Mouse (Mus musculus): ENCODE results near the gene Fat4. TPM values are rescaled to one million over a fixed set of nuclear protein-coding genes. Genes with fewer than 3 reads are reported as not detected.

The Fat4 gene
- total RNA-seq, 2 experiments from 2014 or later = 2.0 to 3.6 TPM

DNA sequence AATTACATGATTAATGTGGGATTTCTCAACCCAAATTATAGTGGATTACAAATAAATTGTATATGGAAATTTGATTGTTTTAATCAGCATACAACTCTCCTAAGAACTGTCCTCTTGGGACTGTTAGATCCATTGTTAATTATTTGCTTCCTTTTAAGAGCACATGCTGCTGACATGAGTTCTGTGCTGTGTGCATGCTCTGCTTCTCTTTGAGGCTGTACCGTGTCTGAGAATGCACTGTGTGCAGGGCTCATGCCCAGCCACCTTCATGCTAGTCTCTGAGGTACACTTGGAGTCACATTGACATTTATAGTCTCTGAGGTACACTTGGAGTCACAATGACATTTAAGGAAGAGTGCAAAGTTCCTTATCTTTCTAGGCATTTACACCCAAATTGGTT lies 58.4 kb downstream of the Fat4 start:
- no peak for TF ChIP-seq CTCF (IDR thresholded peaks at IDR 0.05)
- Histone ChIP-seq H3K27ac (no peak overlapping the region), H3K4me3 (no peak overlapping the region)
- intact Hi-C loops (cut with DNase I) = no loop called here
- no peak for DNase-seq

DNA sequence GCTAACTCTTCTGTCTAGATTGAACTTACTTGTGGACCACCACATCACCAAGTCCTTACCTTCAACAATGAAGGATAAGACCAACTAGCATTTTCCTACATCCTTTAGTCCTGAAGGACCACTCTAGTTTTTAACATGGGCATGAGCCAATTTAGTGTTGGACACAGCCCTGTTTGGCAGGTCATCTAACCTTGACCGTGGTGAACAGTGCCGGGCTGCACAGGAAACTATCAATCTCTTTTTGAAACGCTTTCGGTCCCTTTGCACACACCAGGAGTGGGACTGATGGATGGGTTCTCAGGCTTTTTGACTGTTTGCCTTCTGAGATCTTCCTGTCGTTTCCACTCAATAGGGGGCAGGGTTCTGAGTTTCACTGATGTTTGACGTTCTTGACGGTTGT lies 61.0 kb downstream of the Fat4 start:
- no peak for TF ChIP-seq CTCF (IDR thresholded peaks at IDR 0.05)
- DNase-seq = no peak
- no peak overlapping the region for H3K27ac ChIP-seq
- no peak overlapping the region for H3K4me3 ChIP-seq
- intact Hi-C loops (cut with DNase I) = no loop called here

DNA sequence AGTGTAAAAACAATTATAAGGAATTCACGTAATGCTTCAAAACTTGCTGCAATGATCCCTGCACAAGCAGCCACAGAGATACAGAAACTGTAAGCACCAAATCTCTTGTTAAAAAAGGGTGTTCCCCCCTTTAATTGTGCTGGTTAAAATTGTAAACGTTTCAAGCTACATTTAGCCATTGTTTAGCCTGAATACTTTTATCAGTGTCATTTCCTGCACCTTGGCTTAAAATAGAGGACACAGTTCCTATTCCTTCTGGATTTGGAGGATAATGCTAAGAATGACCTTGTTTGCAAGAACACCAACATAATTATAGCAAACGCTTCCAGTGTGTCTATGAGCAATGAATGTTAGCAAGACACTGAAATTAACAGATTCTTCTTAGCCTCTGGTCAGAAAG lies 65.9 kb downstream of the Fat4 start:
- no peak for TF ChIP-seq CTCF (IDR thresholded peaks at IDR 0.05)
- no peak for DNase-seq
- intact Hi-C loops (cut with DNase I) = no loop called here
- Histone ChIP-seq H3K27ac (peak overlapping the region; percentile 58; the same call in 1 of the 2 replicates), H3K4me3 (no peak overlapping the region)

DNA sequence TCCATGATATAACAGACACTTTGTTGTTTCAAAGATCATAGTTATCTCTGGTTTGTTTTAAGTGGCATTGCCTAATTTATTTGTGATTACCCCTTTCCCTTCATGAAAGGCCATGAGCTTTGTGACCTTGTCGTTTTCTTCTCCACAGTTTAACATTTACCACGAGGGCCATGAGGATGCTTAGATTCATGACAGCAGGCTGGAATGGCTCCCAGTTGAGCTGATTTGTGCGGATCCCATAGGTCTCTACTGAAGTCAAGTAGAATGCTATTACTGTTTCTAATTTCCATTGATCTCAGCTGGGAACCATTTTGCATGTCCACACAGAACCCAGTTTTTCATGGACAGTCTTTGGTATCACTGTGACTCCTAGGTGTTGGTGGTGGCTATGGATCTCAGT lies 67.5 kb downstream of the Fat4 start:
- intact Hi-C loops (cut with DNase I) = no loop called here
- no peak overlapping the region for H3K4me3 ChIP-seq
- no peak overlapping the region for H3K27ac ChIP-seq
- no peak for TF ChIP-seq CTCF (IDR thresholded peaks at IDR 0.05)
- DNase-seq = no peak

DNA sequence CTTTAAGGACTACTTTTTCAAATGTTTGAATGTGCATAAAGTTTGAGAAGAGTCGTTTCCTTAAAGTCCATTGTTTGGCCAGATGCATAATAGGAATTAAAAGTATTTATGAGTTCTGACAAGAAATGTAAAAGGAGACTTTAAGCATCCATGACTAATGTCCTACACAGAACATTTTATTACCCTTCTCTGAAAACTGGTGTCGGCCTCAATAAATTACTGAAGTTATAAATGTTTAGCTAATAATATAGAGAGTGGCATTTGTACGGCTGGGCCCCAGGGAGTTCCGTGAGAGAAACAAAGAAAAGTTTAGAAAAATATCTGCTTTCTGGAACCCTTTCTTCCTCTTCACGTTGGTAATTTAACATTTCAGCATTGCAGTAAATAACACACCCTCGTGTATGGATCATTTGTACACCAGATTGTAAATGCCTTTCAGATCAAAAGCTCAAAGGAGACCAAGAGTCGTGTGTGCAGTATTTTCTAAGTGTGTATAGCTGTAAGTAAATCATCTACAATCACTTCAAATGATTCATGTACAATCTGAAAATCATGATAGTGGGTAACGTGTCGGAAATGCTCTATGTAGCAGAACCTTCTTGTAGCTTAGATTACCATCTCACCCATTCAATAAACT lies 69.4 kb downstream of the Fat4 start:
- no peak for TF ChIP-seq CTCF (IDR thresholded peaks at IDR 0.05)
- Histone ChIP-seq H3K4me3 (no peak overlapping the region), H3K27ac (no peak overlapping the region)
- intact Hi-C loops (cut with DNase I) = loop anchor here (5.0 kb wide), 1 partner anchor 69 kb away; the partner anchor contains the start of gene Fat4
- no peak for DNase-seq

DNA sequence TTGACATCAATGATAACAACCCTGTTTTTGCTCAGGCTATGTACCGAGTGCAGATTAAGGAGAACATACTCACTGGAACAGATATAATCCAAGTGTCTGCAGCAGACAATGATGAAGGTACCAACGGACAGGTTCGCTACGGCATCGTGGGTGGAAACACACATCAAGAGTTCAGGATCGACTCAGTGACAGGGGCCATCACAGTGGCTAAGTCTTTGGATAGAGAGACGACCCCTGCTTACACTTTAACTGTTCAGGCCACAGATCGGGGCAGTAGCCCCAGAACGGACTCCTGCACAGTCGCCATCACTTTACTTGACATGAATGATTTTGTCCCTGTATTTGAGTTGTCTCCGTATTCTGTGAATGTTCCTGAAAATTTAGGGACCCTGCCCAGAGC lies 70.4 kb downstream of the Fat4 start:
- no peak for TF ChIP-seq CTCF (IDR thresholded peaks at IDR 0.05)
- H3K27ac ChIP-seq = no peak overlapping the region
- intact Hi-C loops (cut with DNase I) = loop anchor here (5.0 kb wide), 1 partner anchor 70 kb away; the partner anchor contains the start of gene Fat4
- no peak overlapping the region for H3K4me3 ChIP-seq
- DNase-seq = no peak

DNA sequence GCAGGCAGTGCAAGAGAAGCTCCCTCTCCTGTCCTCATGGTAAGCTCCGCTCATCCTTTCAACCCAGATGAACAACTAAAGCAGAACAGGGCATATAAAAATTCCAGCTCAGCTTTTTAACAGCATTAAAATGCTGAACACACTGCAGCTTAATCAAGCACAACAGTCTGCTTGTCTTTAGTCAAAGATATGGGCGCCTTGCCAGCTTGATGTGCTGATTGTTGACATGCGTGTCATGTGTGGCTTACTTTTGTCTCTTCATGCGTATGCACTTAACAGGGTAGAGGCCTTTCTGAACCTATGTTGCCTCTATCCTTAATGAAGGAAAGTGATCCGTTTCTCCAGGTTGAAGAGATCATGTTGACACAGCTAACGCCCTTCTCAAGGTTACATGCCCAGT lies 75.6 kb downstream of the Fat4 start:
- intact Hi-C loops (cut with DNase I) = no loop called here
- no peak for TF ChIP-seq CTCF (IDR thresholded peaks at IDR 0.05)
- Histone ChIP-seq H3K27ac (no peak overlapping the region; the same call in 1 of the 2 replicates), H3K4me3 (no peak overlapping the region)
- no peak for DNase-seq

DNA sequence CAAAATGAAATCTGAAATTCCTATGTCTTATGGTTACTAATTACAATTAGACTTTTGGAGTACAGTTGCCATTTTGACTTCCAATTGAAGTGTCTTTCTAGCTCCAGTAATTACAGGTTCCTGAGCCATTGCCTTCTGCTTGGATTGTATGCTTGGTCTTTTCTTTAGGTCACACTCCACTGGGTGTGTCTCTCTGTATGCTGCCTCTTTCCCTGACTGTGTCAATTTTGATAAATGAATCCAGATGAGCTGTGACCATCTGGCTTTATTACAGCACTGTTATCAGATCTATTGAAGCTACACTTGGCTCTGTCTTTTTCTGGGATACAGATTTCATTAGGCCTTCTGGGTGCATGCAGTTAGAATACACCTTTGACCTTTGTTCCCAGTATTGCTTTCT lies 80.7 kb downstream of the Fat4 start:
- intact Hi-C loops (cut with DNase I) = no loop called here
- no peak for TF ChIP-seq CTCF (IDR thresholded peaks at IDR 0.05)
- Histone ChIP-seq H3K4me3 (no peak overlapping the region), H3K27ac (no peak overlapping the region)
- DNase-seq = no peak

DNA sequence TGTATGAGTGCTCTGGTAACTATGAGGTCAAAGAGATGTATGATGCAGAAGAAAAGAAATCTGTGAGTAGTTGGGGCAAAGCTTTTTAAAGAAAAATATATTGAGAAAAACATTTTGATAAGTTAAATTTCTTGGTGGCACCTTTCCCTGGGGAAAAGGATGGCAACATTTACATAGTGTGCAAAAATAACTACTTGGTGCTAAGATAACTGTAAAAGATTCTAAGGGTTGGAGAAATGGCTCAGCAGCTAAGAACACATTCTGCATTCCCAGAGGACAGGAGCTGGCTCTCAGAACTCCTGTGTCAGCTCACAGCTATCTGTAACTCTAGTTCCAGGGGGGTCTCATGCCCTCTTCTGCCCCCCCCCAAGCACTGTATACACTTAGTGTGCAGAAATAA lies 99.6 kb downstream of the Fat4 start:
- intact Hi-C loops (cut with DNase I) = no loop called here
- no peak for DNase-seq
- no peak for TF ChIP-seq CTCF (IDR thresholded peaks at IDR 0.05)
- no peak overlapping the region for H3K27ac ChIP-seq
- H3K4me3 ChIP-seq = no peak overlapping the region

DNA sequence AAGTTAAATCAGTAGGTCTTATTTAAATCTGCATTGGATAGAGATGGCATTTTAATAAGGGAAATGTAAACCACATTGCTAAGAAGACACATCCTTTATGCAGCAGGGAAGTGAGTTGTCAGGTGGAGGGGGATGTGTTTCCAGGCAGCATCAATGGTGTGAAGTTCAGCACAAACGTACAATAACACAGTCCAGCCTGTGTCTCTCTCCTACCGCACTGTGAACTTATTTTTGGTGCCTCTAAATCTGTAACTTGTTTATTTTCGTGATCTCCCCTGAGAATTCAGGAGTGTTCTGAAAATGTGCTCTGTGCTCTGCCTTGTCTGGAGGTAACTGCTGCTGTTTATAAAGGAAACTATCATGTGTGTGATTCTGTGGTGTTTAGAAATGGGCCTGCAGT lies 102.4 kb downstream of the Fat4 start:
- intact Hi-C loops (cut with DNase I) = no loop called here
- Histone ChIP-seq H3K27ac (no peak overlapping the region), H3K4me3 (no peak overlapping the region)
- DNase-seq = no peak
- no peak for TF ChIP-seq CTCF (IDR thresholded peaks at IDR 0.05)

DNA sequence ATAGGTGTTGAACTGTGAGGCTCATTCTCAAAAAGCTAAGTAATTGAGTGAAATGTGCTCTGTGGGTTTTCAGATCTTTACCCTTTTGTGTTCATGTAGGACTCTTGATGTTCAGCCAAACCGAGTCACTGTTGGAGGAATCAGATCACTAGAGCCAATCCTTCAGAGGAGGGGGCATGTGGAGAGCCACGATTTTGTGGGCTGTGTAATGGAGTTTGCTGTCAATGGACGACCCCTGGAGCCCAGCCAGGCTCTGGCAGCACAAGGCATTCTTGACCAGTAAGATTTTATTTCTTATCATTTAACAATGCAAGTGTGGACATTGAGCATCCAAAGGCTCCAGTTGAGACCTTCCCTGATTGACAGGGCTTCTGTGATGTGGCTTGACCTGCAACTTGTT lies 113.3 kb downstream of the Fat4 start:
- Histone ChIP-seq H3K27ac (no peak overlapping the region), H3K4me3 (no peak overlapping the region)
- no peak for DNase-seq
- TF ChIP-seq CTCF (IDR thresholded peaks at IDR 0.05) = no peak
- intact Hi-C loops (cut with DNase I) = no loop called here

DNA sequence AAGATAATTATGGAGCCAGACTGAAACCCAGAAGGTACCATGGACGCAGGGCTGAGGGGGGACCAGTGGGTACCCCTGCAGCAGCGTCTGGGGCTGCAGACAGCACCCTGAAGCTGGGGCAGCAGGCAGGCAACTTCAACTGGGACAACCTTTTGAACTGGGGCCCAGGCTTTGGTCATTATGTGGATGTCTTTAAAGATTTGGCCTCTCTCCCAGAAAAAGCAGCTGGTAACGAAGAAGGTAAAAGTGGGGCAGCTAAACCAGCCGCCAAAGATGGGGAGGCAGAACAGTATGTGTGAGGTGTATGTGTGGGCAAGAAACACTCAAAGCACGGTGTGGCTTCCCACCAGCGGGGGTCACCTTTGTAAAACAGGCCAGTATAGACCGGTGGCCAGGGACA lies 123.8 kb downstream of the Fat4 start:
- no peak for DNase-seq
- Histone ChIP-seq H3K4me3 (no peak overlapping the region), H3K27ac (no peak overlapping the region)
- intact Hi-C loops (cut with DNase I) = no loop called here
- no peak for TF ChIP-seq CTCF (IDR thresholded peaks at IDR 0.05)

DNA sequence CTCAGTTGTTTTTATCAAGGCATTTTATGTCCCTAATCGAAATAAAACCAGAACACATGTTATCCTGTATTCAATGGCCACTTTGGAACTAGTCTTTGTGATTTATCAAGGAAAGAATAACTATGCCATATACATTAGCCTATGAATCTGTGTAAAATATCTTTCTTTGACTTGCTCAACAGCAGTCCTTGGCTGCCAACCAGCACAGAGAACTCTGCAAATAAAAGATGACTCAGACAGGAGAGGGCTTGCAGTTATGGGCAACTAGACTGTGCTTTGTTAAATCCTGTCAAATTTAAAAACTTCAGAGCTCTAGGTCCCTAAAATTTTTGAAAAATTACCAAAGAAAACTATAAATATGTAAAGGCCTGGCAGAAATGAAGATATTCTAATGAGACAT lies 130.9 kb downstream of the Fat4 start:
- no peak for TF ChIP-seq CTCF (IDR thresholded peaks at IDR 0.05)
- Histone ChIP-seq H3K4me3 (no peak overlapping the region), H3K27ac (no peak overlapping the region)
- DNase-seq = no peak
- intact Hi-C loops (cut with DNase I) = no loop called here

DNA sequence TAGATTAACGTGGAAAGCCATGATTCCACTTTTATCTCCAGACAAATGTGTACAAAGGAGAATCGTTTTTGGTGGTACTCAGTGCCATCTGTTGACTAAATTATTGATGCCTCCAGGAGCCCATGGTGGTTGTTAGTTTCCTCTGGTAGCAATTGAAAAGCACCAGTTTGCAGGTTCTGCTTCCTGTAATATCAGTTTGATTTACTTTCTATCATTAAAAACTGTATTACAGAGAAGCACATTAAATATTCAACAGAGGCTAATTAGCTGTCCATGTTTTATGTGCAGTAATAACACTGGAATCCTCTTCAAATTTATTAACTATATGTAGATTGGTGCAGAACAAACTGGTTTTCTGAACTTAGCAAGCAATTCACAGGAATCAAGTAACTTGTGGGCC lies 149.4 kb downstream of the Fat4 start:
- DNase-seq = no peak
- intact Hi-C loops (cut with DNase I) = no loop called here
- Histone ChIP-seq H3K4me3 (no peak overlapping the region), H3K27ac (no peak overlapping the region)
- no peak for TF ChIP-seq CTCF (IDR thresholded peaks at IDR 0.05)
